Mouse (Mus musculus): ENCODE data around the gene Psmc6. TPM values are rescaled to one million over a fixed set of nuclear protein-coding genes. Genes with fewer than 3 reads are reported as not detected.
A peak's percentile ranks its signal among the peaks of the same experiment; 100 is the strongest.

The Psmc6 gene
- total and polyA plus RNA-seq, 3 experiments: 90.3 to 288 (median 193) TPM

- H3K9ac ChIP-seq (ENCODE audit: insufficient read depth, low read depth): peak overlapping the region; percentile 66
- in situ Hi-C loops (cut with MboI; ENCODE audit: low pct_ligation_motif_present, low pct_unique_long_range_greater_than_20kb, low sequenced_read_pairs): no loop called here
- H3K4me1 ChIP-seq (ENCODE audit: control insufficient read depth in 1 of 2, insufficient read depth in 2 of 2): peaks cover 10 to 40% of the 10 kb centered on the region in 2 experiments
Measured at GRCm38 (mm10) chr14:45316927-45317326, 12.7 kb upstream of the Psmc6 start.

GRCm38 (mm10) chr14:45317921-45318411 is 11.6 kb upstream of the Psmc6 start:
- Histone ChIP-seq H3K9ac (ENCODE audit: insufficient read depth, low read depth) (peak overlapping the region; percentile 66), H3K79me2 (replicated peaks; ENCODE audit: control insufficient read depth, extremely low read depth, insufficient read depth, poor library complexity, severe bottlenecking) (peaks cover 48% of the 10 kb centered on the region), H3K4me3 (replicated peaks in 1 of 3; ENCODE audit: low read depth in 2 of 3, low read length in 2 of 3, poor library complexity in 1 of 3) (peak overlapping the region; percentile 88 to 96 (median 91)), H3K9me3 (replicated peaks; ENCODE audit: low read length) (no peaks in the 10 kb centered on the region), H3K4me2 (ENCODE audit: insufficient read depth, low read depth, poor library complexity, severe bottlenecking) (no peak overlapping the region), H3K4me1 (ENCODE audit: control insufficient read depth in 1 of 2, insufficient read depth in 2 of 2) (peaks cover 10 to 40% of the 10 kb centered on the region in 2 experiments), H3K36me3 (replicated peaks in 1 of 2; ENCODE audit: control insufficient read depth in 1 of 2, insufficient read depth in 1 of 2, low read length in 1 of 2) (peaks cover 0 to 13% of the 10 kb centered on the region in 2 experiments), H3K27ac (ENCODE audit: insufficient read depth, low read depth) (peak overlapping the region; percentile 73), H3K27me3 (replicated peaks) (no peaks in the 10 kb centered on the region)
- peak; percentile 32; the same call in 1 of the 2 replicates for TF ChIP-seq MYC (IDR thresholded peaks at IDR 0.05; ENCODE audit: low read depth, low read length)
- TF ChIP-seq USF1 (IDR thresholded peaks at IDR 0.05; ENCODE audit: low read depth, low read length): no peak
- TF ChIP-seq BHLHE40 (IDR thresholded peaks at IDR 0.05; ENCODE audit: low read depth, low read length): peak; percentile 61
- peak; percentile 75; the same call in 1 of the 2 replicates for TF ChIP-seq SIN3A (IDR thresholded peaks at IDR 0.05; ENCODE audit: low read length)
- TF ChIP-seq MXI1 (IDR thresholded peaks at IDR 0.05; ENCODE audit: low read depth, low read length): peak; percentile 20; the same call in 1 of the 2 replicates
- peak; percentile 18; the same call in 1 of the 2 replicates for TF ChIP-seq MAX (IDR thresholded peaks at IDR 0.05; ENCODE audit: low read length)
- TF ChIP-seq SMC3 (IDR thresholded peaks at IDR 0.05; ENCODE audit: low read depth, low read length): no peak
- dilution Hi-C loops (cut with MboI; ENCODE audit: extremely low pct_ligation_motif_present, extremely low pct_unique_long_range_greater_than_20kb, low sequenced_read_pairs): no loop called here
- DNase-seq (ENCODE audit: extremely low read depth): peak; percentile 21
- in situ Hi-C loops (cut with MboI; ENCODE audit: low pct_ligation_motif_present, low pct_unique_long_range_greater_than_20kb, low sequenced_read_pairs): no loop called here

More at GRCm38 (mm10) chr14:45316927-45317326, 12.7 kb upstream of the Psmc6 start:
- H3K27ac ChIP-seq (ENCODE audit: insufficient read depth, low read depth): no peak overlapping the region
- dilution Hi-C loops (cut with MboI; ENCODE audit: extremely low pct_ligation_motif_present, extremely low pct_unique_long_range_greater_than_20kb, low sequenced_read_pairs): no loop called here
- peaks cover 0 to 18% of the 10 kb centered on the region in 2 experiments for H3K36me3 ChIP-seq (replicated peaks in 1 of 2; ENCODE audit: control insufficient read depth in 1 of 2, insufficient read depth in 1 of 2, low read length in 1 of 2)
- H3K4me2 ChIP-seq (ENCODE audit: insufficient read depth, low read depth, poor library complexity, severe bottlenecking): peak overlapping the region; percentile 30
- H3K4me3 ChIP-seq (replicated peaks in 1 of 3; ENCODE audit: low read depth in 2 of 3, low read length in 2 of 3, poor library complexity in 1 of 3): peak overlapping the region; percentile 88 to 96 (median 91)
- TF ChIP-seq POLR2A (IDR thresholded peaks at IDR 0.05; ENCODE audit: low read depth, low read length): no peak
- no peak for TF ChIP-seq USF1 (IDR thresholded peaks at IDR 0.05; ENCODE audit: low read depth, low read length)
- TF ChIP-seq MXI1 (IDR thresholded peaks at IDR 0.05; ENCODE audit: low read depth, low read length): peak; percentile 40; the same call in 1 of the 2 replicates
- H3K79me2 ChIP-seq (replicated peaks; ENCODE audit: control insufficient read depth, extremely low read depth, insufficient read depth, poor library complexity, severe bottlenecking): peaks cover 59% of the 10 kb centered on the region
- DNase-seq (ENCODE audit: extremely low read depth): no peak
- no peaks in the 10 kb centered on the region for H3K9me3 ChIP-seq (replicated peaks; ENCODE audit: low read length)
- H3K27me3 ChIP-seq (replicated peaks): no peaks in the 10 kb centered on the region

- H3K9ac ChIP-seq (ENCODE audit: insufficient read depth, low read depth): peak within 1 kb of the TSS; percentile 66
- H3K4me2 ChIP-seq (ENCODE audit: insufficient read depth, low read depth, poor library complexity, severe bottlenecking): peak within 1 kb of the TSS; percentile 64
- peaks cover 42% of the 10 kb centered on the region for H3K79me2 ChIP-seq (replicated peaks; ENCODE audit: control insufficient read depth, extremely low read depth, insufficient read depth, poor library complexity, severe bottlenecking)
- H3K4me1 ChIP-seq (ENCODE audit: control insufficient read depth in 1 of 2, insufficient read depth in 2 of 2): peaks cover 9 to 37% of the 10 kb centered on the region in 2 experiments
- H3K9me3 ChIP-seq (replicated peaks; ENCODE audit: low read length): no peaks in the 10 kb centered on the region
- peak within 1 kb of the TSS; percentile 73 for H3K27ac ChIP-seq (ENCODE audit: insufficient read depth, low read depth)
- no peaks in the 10 kb centered on the region for H3K27me3 ChIP-seq (replicated peaks)
- peak within 1 kb of the TSS; percentile 88 to 96 (median 91) for H3K4me3 ChIP-seq (replicated peaks in 1 of 3; ENCODE audit: low read depth in 2 of 3, low read length in 2 of 3, poor library complexity in 1 of 3)
- H3K36me3 ChIP-seq (replicated peaks in 1 of 2; ENCODE audit: control insufficient read depth in 1 of 2, insufficient read depth in 1 of 2, low read length in 1 of 2): peaks cover 0 to 6% of the 10 kb centered on the region in 2 experiments
- DNase-seq (ENCODE audit: extremely low read depth): peak; percentile 71
- in situ Hi-C loops (cut with MboI; ENCODE audit: low pct_ligation_motif_present, low pct_unique_long_range_greater_than_20kb, low sequenced_read_pairs): no loop called here
- dilution Hi-C loops (cut with MboI; ENCODE audit: extremely low pct_ligation_motif_present, extremely low pct_unique_long_range_greater_than_20kb, low sequenced_read_pairs): no loop called here
- TF ChIP-seq IRF4 (IDR thresholded peaks at IDR 0.05; ENCODE audit: low read depth, low read length) (0 out of 2 replicates have a peak, but pooled peaks have one; percentile 12), TBP (conservative IDR thresholded peaks at IDR 0.05; ENCODE audit: low read depth, low read length) (0 out of 2 replicates have a peak, but pooled peaks have one; percentile 14), UBTF (IDR thresholded peaks at IDR 0.05; ENCODE audit: low read depth, low read length) (no peak; the same call in 1 of the 2 replicates), BHLHE40 (IDR thresholded peaks at IDR 0.05; ENCODE audit: low read depth, low read length) (peak; percentile 49), JUN (IDR thresholded peaks at IDR 0.05; ENCODE audit: insufficient read depth, low read depth, low read length) (no peak), RCOR1 (conservative IDR thresholded peaks at IDR 0.05; ENCODE audit: low read depth, low read length) (0 out of 2 replicates have a peak, but pooled peaks have one; percentile 7), TCF12 (IDR thresholded peaks at IDR 0.05; ENCODE audit: low read depth, low read length) (peak; percentile 67), HCFC1 (IDR thresholded peaks at IDR 0.05; ENCODE audit: low read depth, low read length) (peak; percentile 51), MAX (IDR thresholded peaks at IDR 0.05; ENCODE audit: low read length) (peak; percentile 7; the same call in 1 of the 2 replicates), NELFE (IDR thresholded peaks at IDR 0.05; ENCODE audit: low read depth, low read length) (peak; percentile 92), POLR2AphosphoS2 (IDR thresholded peaks at IDR 0.05; ENCODE audit: low read depth, low read length) (no peak), ZMIZ1 (IDR thresholded peaks at IDR 0.05; ENCODE audit: low read depth, low read length) (peak; percentile 95), MXI1 (IDR thresholded peaks at IDR 0.05; ENCODE audit: low read depth, low read length) (peak; percentile 56), ELF1 (IDR thresholded peaks at IDR 0.05; ENCODE audit: low read depth, low read length) (peak; percentile 92), POLR2A (IDR thresholded peaks at IDR 0.05; ENCODE audit: low read depth, low read length) (peak; percentile 92), NRF1 (IDR thresholded peaks at IDR 0.05; ENCODE audit: low read depth, low read length) (peak; percentile 80), USF1 (IDR thresholded peaks at IDR 0.05; ENCODE audit: low read depth, low read length) (no peak)
Measured at GRCm38 (mm10) chr14:45318426-45319236, 11.0 kb upstream of the Psmc6 start, which contains the start of gene Ero1l. Gene Ero1l, minus strand, starts transcription at chr14:45318771.

All from CH12.LX (cell line).